Mouse (Mus musculus): ENCODE measurements around the gene Kera. TPM values are rescaled to one million over a fixed set of nuclear protein-coding genes. Genes with fewer than 3 reads are reported as not detected.

Kera gene
- polyA plus RNA-seq (2012; rRNA removed; ENCODE audit: low replicate concordance), result 0.62 and 1.1 TPM in 2 replicates

GRCm38 (mm10) chr10:97606579-97606978, at the start of gene Kera:
Kera (plus strand) TSS chr10:97606879.

GRCm38 (mm10) chr10:97564957-97565856, 41.5 kb upstream of the Kera start, which contains the start of gene Lum:
Lum (plus strand) TSS chr10:97565128.

GRCm38 (mm10) chr10:97643768-97644167, 37.1 kb downstream of the Kera start, which contains the start of gene Epyc:
Epyc (plus strand) TSS chr10:97644068.

Other genes starting within 250 kb of the Kera start
- gene Dcn, start 127.3 kb upstream of the Kera start, polyA plus RNA-seq (2012; rRNA removed; ENCODE audit: low replicate concordance), result 555 and 1,355 TPM in 2 replicates
- 83.0 and 241 TPM in 2 replicates for gene Lum, start 41.8 kb upstream of the Kera start, polyA plus RNA-seq (2012; rRNA removed; ENCODE audit: low replicate concordance)
- 0.10 and 0.37 TPM in 2 replicates for gene Epyc, start 37.2 kb downstream of the Kera start, polyA plus RNA-seq (2012; rRNA removed; ENCODE audit: low replicate concordance)
- not detected in 2 replicates for gene Ccer1, start 86.2 kb downstream of the Kera start, polyA plus RNA-seq (2012; rRNA removed; ENCODE audit: low replicate concordance)
- gene C030005K15Rik, start 119.9 kb downstream of the Kera start, polyA plus RNA-seq (2012; rRNA removed; ENCODE audit: low replicate concordance), result not detected in 2 replicates

Data from mammary gland, adult 2 months (tissue).